ENCODE assay signal across 9 mouse cellular contexts in the genomic region with DNA sequence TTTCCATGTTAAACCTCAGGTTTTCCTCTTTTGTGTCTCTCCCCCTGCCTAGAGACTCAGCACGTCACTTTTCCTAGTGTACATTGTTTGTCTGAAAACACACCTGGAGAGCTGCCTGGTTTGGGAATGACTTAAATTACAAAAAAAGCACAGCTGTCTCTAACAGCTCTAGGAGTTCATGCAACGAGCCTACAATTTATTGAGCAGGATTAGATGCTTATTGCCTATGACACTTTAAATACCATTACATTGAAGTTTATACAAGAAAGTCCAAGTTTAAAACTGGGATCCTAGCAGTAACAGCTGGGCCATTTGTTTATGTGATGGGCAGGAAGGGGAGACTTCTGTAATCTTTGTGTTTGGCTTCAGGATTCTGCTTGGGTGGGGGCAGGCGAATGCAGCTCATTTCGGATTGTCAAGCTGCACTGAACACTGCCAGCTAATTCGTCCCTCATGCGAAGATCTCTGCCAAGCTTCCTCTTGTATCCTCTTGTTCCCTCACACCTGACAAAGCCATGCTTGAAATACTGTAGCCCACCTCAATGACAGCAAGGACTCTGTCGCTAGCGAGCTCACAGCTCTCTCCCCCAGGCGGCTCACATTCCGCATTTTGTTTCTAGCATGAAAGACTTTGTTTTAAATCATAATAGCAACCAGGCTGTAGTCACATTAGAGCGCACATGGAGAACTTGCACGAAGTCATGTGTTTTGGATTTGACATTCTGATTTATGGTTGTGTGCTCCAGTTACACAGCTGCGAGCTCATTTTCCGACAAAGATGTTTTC.
A peak's percentile ranks its signal among the peaks of the same experiment; 100 is the strongest.
DNase-seq lines count a peak whose midpoint lies in the region; ATAC-seq lines count a peak whose summit lies in the region.
"Had no signal": no experiment of that assay in that cellular context is flagged by ENCODE, and none has a peak within 500 bp of the region (broad histone marks: within the 10 kb centered on the region; RNA-seq: fewer than 3 reads in every experiment).

No protein-coding gene starts in this region.

- H3K9ac ChIP-seq in hindbrain, embryonic 11.5 days (ENCODE audit: low read depth, low read length) = no peak overlapping the region
- no peak overlapping the region for H3K9ac ChIP-seq in hindbrain, embryonic 14.5 days
- H3K9ac ChIP-seq: heart, embryonic 13.5 days had no signal

- peak; percentile 11 for DNase-seq in hindbrain, embryonic 11.5 days (ENCODE audit: low spot score)
- DNase-seq in hindbrain, embryonic 14.5 days (ENCODE audit: low spot score) = no peak
- DNase-seq in R1 (ENCODE audit: low read depth, low spot score) = peak; percentile 6
- DNase-seq in forelimb bud, embryonic 11.5 days (ENCODE audit: low read depth, low spot score) = peak; percentile 88
- DNase-seq in lung, postnatal 36 days = peak; percentile 23
- DNase-seq in MN1 (ENCODE audit: low spot score) = no peak
- DNase-seq in right cerebral cortex, postnatal 36 days (ENCODE audit: low spot score in 2 of 2) = no peak

- H3K4me2 ChIP-seq in hindbrain, embryonic 11.5 days (replicated peaks; ENCODE audit: low read depth, low read length) = no peak overlapping the region
- no peak overlapping the region for H3K4me2 ChIP-seq in hindbrain, embryonic 14.5 days (replicated peaks)
- H3K4me2 ChIP-seq: heart, embryonic 13.5 days had no signal

- WGBS in hindbrain, embryonic 11.5 days = 56% methylated on average over 14 of the region's 14 CpGs
- WGBS in hindbrain, embryonic 14.5 days = 67% methylated on average over 14 of the region's 14 CpGs

- H3K4me3 ChIP-seq in hindbrain, embryonic 11.5 days (ENCODE audit: low read depth, low read length) = no peak overlapping the region
- H3K4me3 ChIP-seq in hindbrain, embryonic 14.5 days (replicated peaks; ENCODE audit: low read length) = no peak overlapping the region
- H3K4me3 ChIP-seq: heart, embryonic 13.5 days had no signal

- H3K27me3 ChIP-seq in hindbrain, embryonic 11.5 days (ENCODE audit: control insufficient read depth, insufficient read depth, low read length) = no peaks in the 10 kb centered on the region
- H3K27me3 ChIP-seq in hindbrain, embryonic 14.5 days (ENCODE audit: control insufficient read depth, insufficient read depth, low read length) = no peaks in the 10 kb centered on the region
- H3K27me3 ChIP-seq: heart, embryonic 13.5 days had no signal

- no peaks in the 10 kb centered on the region for H3K36me3 ChIP-seq in hindbrain, embryonic 11.5 days (ENCODE audit: control insufficient read depth, insufficient read depth, low read length)
- no peaks in the 10 kb centered on the region for H3K36me3 ChIP-seq in hindbrain, embryonic 14.5 days (replicated peaks; ENCODE audit: control insufficient read depth, insufficient read depth)
- H3K36me3 ChIP-seq: heart, embryonic 13.5 days had no signal

- no peaks in the 10 kb centered on the region for H3K9me3 ChIP-seq in hindbrain, embryonic 11.5 days (ENCODE audit: control insufficient read depth, low read length)
- H3K9me3 ChIP-seq in hindbrain, embryonic 14.5 days (ENCODE audit: control insufficient read depth, low read length) = no peaks in the 10 kb centered on the region
- H3K9me3 ChIP-seq: heart, embryonic 13.5 days had no signal

- no peaks in the 10 kb centered on the region for H3K4me1 ChIP-seq in hindbrain, embryonic 11.5 days (replicated peaks; ENCODE audit: control insufficient read depth, insufficient read depth, low read length)
- H3K4me1 ChIP-seq in hindbrain, embryonic 14.5 days (replicated peaks; ENCODE audit: control insufficient read depth, insufficient read depth, low read length) = no peaks in the 10 kb centered on the region

- ATAC-seq in hindbrain, embryonic 11.5 days (ENCODE audit: low FRiP score) = no peak
- ATAC-seq in hindbrain, embryonic 14.5 days (ENCODE audit: low FRiP score) = no peak
- ATAC-seq in megakaryocyte-erythroid progenitor cell, adult 5-6 weeks (replicated peaks; ENCODE audit: low FRiP score, low TSS enrichment, poor library complexity, severe bottlenecking) = no peak

- H3K27ac ChIP-seq in hindbrain, embryonic 11.5 days (ENCODE audit: low read depth, low read length) = no peak overlapping the region
- H3K27ac ChIP-seq in hindbrain, embryonic 14.5 days = no peak overlapping the region
- H3K27ac ChIP-seq: heart, embryonic 13.5 days had no signal

Comparison
In these comparisons a context has a peak if more than half of its experiments do, and no peak if none do; other contexts are left out.
1. DNase-seq: peak in hindbrain, embryonic 11.5 days (single experiment), R1 (single experiment), forelimb bud, embryonic 11.5 days (single experiment) and lung, postnatal 36 days (single experiment); none in hindbrain, embryonic 14.5 days (single experiment), MN1 (single experiment) and right cerebral cortex, postnatal 36 days (0 of 2).